Mouse (Mus musculus) heart, embryonic 13.5 days (tissue): ENCODE data around the gene Galnt9. TPM values are rescaled to one million over a fixed set of nuclear protein-coding genes. Genes with fewer than 3 reads are reported as not detected.

Experiments used
- ATAC-seq: fragments of 200-750 bp; cut with Nextera tagmentation; 2 replicates; pipeline ENCODE4 v1.8.0; 2017; ENCODE audit warnings: moderate TSS enrichment; ENCODE audit not compliant: insufficient number of reproducible peaks, low FRiP score, low TSS enrichment; ENCODE audit errors: extremely low read depth
- H3K27ac ChIP-seq: fragments of 300-500 bp; sonication (generic); replicated peaks from 2 replicates; pipeline ENCODE4 v1.5.1; 2015; ENCODE audit warnings: moderate library complexity, mild to moderate bottlenecking, inconsistent platforms
- H3K27me3 ChIP-seq: fragments of 300-500 bp; sonication (generic); replicated peaks from 2 replicates; pipeline ENCODE4 v1.6.1; 2015; ENCODE audit warnings: mild to moderate bottlenecking, inconsistent platforms
- H3K36me3 ChIP-seq: fragments of 300-500 bp; sonication (generic); 2 replicates; pipeline ENCODE4 v1.6.1; 2015; ENCODE audit warnings: mild to moderate bottlenecking, inconsistent platforms
- H3K4me1 ChIP-seq: fragments of 300-500 bp; sonication (generic); 2 replicates; pipeline ENCODE4 v1.6.1; 2015; ENCODE audit warnings: inconsistent platforms
- H3K4me2 ChIP-seq: fragments of 300-500 bp; sonication (generic); 2 replicates; pipeline ENCODE4 v1.6.1; 2015; ENCODE audit warnings: inconsistent platforms, mild to moderate bottlenecking, moderate library complexity
- H3K4me3 ChIP-seq: fragments of 300-500 bp; sonication (generic); 2 replicates; pipeline ENCODE4 v1.5.1; 2015; ENCODE audit warnings: moderate library complexity, mild to moderate bottlenecking, inconsistent platforms
- H3K9ac ChIP-seq: fragments of 300-500 bp; sonication (generic); 2 replicates; pipeline ENCODE4 v1.6.1; 2015; ENCODE audit warnings: inconsistent platforms, mild to moderate bottlenecking, moderate library complexity
- H3K9me3 ChIP-seq: fragments of 300-500 bp; sonication (generic); 2 replicates; pipeline ENCODE4 v1.6.1; 2016; ENCODE audit warnings: inconsistent platforms
- WGBS: fragments of 180-500 bp; shearing (Covaris S2); methylation state at CpG from one replicate; pipeline ENCODE4 v1.1.7; 2015; ENCODE audit warnings: mixed read lengths; 5-methylcytosine and 5-hydroxymethylcytosine counted together
- polyA plus RNA-seq: library from polyadenylated mRNA; unstranded; fragments of >200 nt; fragmentation: Nextera tagmentation; extraction: Ambion mirVana; gene quantifications from 2 replicates; pipeline ENCODE4 v1.2.1, GENCODE M21; 2015

The Galnt9 gene
- polyA plus RNA-seq = not detected in 2 replicates

DNA sequence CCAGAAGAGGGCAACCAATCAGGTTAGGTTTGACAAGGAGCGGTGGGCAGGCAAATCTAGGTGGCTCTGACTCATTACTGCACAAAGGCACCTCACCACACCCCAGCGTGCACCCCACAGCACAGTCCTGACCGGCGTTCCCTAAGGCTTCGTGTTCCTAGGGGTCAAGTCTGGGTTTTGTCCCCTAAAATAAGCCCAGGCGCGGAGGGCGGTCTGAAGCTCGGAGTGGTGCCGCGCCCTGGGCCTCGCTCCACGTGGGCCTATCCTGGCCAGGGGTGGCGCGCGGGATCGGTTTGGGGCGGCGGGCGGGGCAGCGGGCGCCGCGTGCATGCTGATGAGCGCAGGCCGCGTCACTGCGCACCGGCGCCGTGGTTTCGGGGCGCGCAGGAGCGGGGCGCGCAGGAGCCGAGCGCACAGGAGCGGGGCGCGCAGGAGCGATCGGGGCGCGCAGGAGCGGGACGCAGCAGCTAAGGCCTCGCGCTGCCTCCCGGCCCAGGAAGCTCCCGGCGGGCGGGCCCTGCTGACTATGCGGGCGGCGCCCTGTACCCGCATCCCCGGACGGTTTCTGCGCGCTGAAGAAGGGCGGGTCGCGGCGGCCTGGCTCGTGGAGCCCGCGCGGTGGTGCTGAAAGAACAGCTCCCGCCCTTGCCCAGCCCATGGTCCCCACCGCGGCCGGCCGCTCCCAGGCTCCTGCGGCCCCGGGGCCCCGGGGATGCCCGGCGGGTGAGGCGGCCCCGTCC lies at the start of gene Galnt9:
Gene Galnt9, plus strand, starts transcription at position 405 of the 740 bp plus-strand sequence.
- 1% methylated on average over 82 of the region's 82 CpGs for WGBS

DNA sequence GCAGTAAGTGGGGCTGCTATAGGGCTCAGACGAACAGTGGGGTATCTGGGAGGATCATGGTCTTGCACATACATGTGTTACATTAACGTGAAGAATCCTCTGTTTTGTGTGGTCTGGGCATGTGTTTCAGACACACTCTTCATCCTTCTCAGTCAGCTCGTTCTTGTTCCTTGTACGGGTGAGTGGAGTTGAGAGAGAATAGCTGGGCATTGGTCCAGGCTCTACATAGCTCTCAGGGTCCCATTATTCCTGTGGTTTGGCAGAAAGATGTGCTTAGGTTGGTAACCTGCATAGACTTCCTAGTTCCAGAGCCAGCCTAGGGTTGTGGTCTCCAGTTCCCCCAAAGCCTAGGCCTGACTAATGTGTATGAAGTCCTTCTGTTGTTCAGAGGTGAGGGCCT lies 49.8 kb upstream of the Galnt9 start:
- Histone ChIP-seq H3K9me3 (no peaks in the 10 kb centered on the region), H3K27ac (no peak overlapping the region), H3K4me2 (no peak overlapping the region), H3K4me3 (no peak overlapping the region), H3K27me3 (peaks cover 53% of the 10 kb centered on the region), H3K36me3 (no peaks in the 10 kb centered on the region), H3K4me1 (no peaks in the 10 kb centered on the region), H3K9ac (no peak overlapping the region)
- no peak for ATAC-seq
- 62% methylated on average over 4 of the region's 4 CpGs for WGBS

More for the DNA sequence above, at the start of gene Galnt9:
- no peak for ATAC-seq
- Histone ChIP-seq H3K4me1 (peaks cover 4% of the 10 kb centered on the region), H3K9ac (no peak within 1 kb of the TSS), H3K4me3 (peak within 1 kb of the TSS; percentile 46), H3K27me3 (peaks cover 98% of the 10 kb centered on the region), H3K4me2 (peak within 1 kb of the TSS; percentile 68), H3K9me3 (no peaks in the 10 kb centered on the region), H3K36me3 (no peaks in the 10 kb centered on the region), H3K27ac (no peak within 1 kb of the TSS)

DNA sequence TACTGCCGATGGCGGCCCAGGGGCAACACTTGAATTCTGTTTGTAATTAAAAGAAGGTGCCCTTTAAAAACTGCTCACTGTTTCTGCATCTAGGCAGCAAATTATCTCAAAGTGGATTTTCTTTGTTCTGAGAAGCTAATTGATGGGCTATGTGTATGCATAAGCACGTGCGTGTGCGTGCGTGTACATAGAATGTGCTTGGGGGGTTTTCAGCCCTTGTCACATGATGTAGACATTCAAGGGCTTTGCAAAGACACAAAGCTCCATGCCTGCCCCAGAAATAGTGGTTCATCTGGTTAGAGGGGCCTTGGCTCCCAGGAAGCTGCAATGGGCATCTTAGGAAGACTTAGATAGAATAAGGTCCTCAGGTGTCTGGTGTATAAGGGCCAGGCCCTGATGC lies 49.1 kb upstream of the Galnt9 start:
- H3K4me2 ChIP-seq = no peak overlapping the region
- no peaks in the 10 kb centered on the region for H3K9me3 ChIP-seq
- no peak overlapping the region for H3K4me3 ChIP-seq
- no peak for ATAC-seq
- H3K27me3 ChIP-seq = peaks cover 54% of the 10 kb centered on the region
- no peak overlapping the region for H3K27ac ChIP-seq
- no peaks in the 10 kb centered on the region for H3K4me1 ChIP-seq
- WGBS = 89% methylated on average over 6 of the region's 6 CpGs
- H3K9ac ChIP-seq = no peak overlapping the region
- H3K36me3 ChIP-seq = no peaks in the 10 kb centered on the region

DNA sequence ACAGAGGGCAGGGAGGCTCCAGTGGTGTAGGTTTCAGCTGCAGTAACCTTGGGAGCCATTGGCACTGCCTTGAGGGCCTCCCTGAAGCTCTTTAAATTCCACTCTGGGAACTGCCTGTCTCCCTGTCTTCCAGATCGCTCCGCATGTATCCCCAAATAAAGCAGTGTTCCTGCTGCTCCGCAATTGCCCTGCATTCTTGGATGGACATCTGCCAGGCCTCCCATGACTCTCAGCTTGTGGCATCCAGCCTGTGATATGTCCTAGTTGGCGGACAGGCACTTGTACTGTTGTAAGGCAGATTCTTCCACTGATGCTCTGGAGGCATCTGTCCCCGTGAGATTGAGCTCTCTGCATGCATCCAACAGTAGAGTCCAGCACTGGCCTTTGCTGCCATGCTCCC lies 46.6 kb upstream of the Galnt9 start:
- H3K36me3 ChIP-seq = no peaks in the 10 kb centered on the region
- no peak overlapping the region for H3K9ac ChIP-seq
- no peak overlapping the region for H3K4me2 ChIP-seq
- peaks cover 60% of the 10 kb centered on the region for H3K27me3 ChIP-seq
- H3K4me1 ChIP-seq = no peaks in the 10 kb centered on the region
- no peaks in the 10 kb centered on the region for H3K9me3 ChIP-seq
- H3K4me3 ChIP-seq = no peak overlapping the region
- no peak for ATAC-seq
- H3K27ac ChIP-seq = no peak overlapping the region
- 51% methylated on average over 5 of the region's 5 CpGs for WGBS

DNA sequence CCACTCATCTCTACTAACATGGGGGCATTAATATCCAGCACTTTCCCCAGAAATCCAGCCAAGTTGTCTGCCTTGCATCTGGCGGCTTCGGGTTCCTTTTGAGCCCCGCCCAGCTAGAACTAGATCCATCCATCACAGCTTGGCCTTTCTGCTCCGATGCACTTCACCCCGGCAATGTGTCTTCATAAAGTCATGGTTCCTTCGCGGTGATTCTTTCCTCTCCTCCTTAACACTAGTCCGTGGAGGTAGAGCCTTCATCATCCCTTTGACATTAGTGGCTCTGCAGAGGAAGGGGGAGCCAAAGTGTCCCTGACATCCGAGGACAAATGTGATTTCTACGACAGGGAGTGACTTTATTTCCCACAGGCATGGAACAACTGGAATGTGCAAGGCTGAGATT lies 46.1 kb upstream of the Galnt9 start:
- Histone ChIP-seq H3K36me3 (no peaks in the 10 kb centered on the region), H3K9me3 (no peaks in the 10 kb centered on the region), H3K4me3 (no peak overlapping the region), H3K27ac (no peak overlapping the region), H3K4me2 (no peak overlapping the region), H3K27me3 (peaks cover 60% of the 10 kb centered on the region), H3K9ac (no peak overlapping the region), H3K4me1 (no peaks in the 10 kb centered on the region)
- 70% methylated on average over 10 of the region's 10 CpGs for WGBS
- no peak for ATAC-seq

DNA sequence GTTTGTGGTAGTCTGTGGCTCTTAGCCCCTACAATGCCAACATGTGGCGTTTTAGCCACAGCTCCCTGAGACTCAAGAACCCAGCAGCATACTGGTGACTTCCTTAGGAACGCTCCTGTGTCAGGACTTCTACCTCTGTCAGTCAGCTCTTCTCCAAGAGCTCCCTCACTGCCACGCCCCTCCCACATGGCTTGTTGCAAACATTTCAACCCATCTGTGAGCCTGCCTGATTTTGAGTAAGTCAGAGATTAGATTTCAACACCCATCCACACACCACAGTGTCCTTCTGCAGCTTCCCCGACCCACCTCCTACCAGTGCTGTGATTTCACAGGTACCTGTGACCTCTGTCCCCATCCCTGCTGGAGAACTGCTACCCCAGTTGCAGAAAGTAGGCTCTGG lies 43.9 kb upstream of the Galnt9 start:
- H3K27ac ChIP-seq = no peak overlapping the region
- 26% methylated on average over 4 of the region's 4 CpGs for WGBS
- H3K4me1 ChIP-seq = no peaks in the 10 kb centered on the region
- H3K9me3 ChIP-seq = no peaks in the 10 kb centered on the region
- no peaks in the 10 kb centered on the region for H3K36me3 ChIP-seq
- H3K4me2 ChIP-seq = no peak overlapping the region
- no peak overlapping the region for H3K9ac ChIP-seq
- peaks cover 60% of the 10 kb centered on the region for H3K27me3 ChIP-seq
- H3K4me3 ChIP-seq = no peak overlapping the region
- ATAC-seq = no peak

DNA sequence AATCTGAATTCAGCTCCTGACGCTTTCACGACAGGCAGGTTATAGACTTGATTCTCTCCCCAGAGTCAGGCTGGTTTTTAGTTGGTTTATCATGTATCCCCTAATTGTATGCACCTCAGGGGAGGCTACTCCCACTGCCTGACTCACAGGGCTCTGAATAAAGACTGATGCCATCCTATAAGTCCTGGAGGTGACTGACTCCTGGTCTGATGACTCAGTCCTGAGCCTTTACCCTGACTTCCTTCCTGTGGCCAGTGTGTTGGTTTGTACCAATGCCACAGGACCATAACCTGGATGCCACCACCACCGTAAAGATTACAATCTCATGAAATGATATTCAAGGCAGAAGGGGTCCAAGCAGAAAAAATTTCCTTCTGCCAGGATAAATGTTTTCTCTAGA lies 40.8 kb upstream of the Galnt9 start:
- no peak overlapping the region for H3K27ac ChIP-seq
- H3K27me3 ChIP-seq = peaks cover 38% of the 10 kb centered on the region
- H3K4me3 ChIP-seq = no peak overlapping the region
- H3K4me2 ChIP-seq = no peak overlapping the region
- no peaks in the 10 kb centered on the region for H3K36me3 ChIP-seq
- H3K9me3 ChIP-seq = no peaks in the 10 kb centered on the region
- H3K9ac ChIP-seq = no peak overlapping the region
- no peak for ATAC-seq
- H3K4me1 ChIP-seq = peaks cover 7% of the 10 kb centered on the region; the same call in 1 of the 2 replicates
- WGBS = 90% methylated on average over 3 of the region's 3 CpGs

DNA sequence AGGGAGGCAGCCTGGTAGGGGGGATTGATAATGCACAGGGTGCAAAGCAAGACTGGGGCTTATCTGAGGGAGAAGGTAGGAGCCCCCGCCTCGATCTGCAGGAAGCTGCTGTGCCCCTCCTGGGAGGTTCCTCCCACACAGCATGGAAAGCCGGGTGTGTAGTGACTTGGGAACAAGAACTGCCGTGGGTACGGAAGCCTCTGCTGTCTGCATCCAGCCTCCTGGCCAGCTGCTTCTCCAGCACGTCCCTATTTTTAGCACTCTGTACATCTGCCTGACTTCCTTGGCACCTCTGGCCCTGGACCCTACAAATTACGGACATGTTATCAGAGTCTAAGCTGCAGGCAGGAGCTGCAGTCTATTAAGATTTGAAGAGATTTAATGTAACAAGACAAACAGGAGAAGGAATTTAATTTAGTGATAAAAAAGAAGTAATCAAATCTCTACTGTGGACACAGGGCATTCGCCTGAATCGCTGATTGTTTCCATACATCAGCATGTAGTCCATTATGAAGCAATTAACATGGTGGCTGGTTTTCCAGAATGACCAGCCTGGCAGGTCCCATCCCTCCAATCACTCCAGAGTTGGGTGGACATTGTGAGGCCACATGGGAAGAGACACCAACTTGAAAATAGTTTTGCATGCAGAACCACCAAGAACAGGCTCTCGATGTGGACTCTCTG lies 38.4 kb upstream of the Galnt9 start:
- no peaks in the 10 kb centered on the region for H3K36me3 ChIP-seq
- H3K27me3 ChIP-seq = peaks cover 16% of the 10 kb centered on the region
- H3K4me3 ChIP-seq = no peak overlapping the region
- 36% methylated on average over 10 of the region's 10 CpGs for WGBS
- no peak for ATAC-seq
- no peak overlapping the region for H3K9ac ChIP-seq
- 0 out of 2 replicates have a peak overlapping the region, but pooled peaks have one; percentile 4 for H3K4me2 ChIP-seq
- no peaks in the 10 kb centered on the region for H3K9me3 ChIP-seq
- H3K4me1 ChIP-seq = peaks cover 7% of the 10 kb centered on the region; the same call in 1 of the 2 replicates
- H3K27ac ChIP-seq = no peak overlapping the region

DNA sequence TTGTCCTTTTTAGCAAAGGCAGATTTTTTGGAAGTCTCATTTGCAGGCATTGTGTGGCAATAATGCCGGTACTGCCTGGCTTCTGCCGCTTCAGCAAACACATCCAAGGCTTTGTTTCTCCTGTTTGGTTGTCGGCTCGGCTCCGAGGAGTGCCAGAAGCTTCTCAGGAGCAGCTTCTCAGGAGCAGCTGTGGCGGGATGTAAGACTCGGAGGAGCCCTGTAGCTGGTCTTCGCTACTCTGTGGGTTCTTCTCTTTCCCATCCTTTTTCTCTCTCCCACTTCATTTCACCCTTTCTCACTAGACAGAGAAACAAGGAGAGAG lies 37.9 kb upstream of the Galnt9 start:
- no peaks in the 10 kb centered on the region for H3K9me3 ChIP-seq
- no peak overlapping the region for H3K27ac ChIP-seq
- no peak overlapping the region for H3K4me2 ChIP-seq
- peaks cover 11% of the 10 kb centered on the region for H3K27me3 ChIP-seq
- H3K4me1 ChIP-seq = peaks cover 7% of the 10 kb centered on the region; the same call in 1 of the 2 replicates
- no peak for ATAC-seq
- H3K4me3 ChIP-seq = no peak overlapping the region
- WGBS = 61% methylated on average over 8 of the region's 8 CpGs
- H3K36me3 ChIP-seq = no peaks in the 10 kb centered on the region
- H3K9ac ChIP-seq = no peak overlapping the region

DNA sequence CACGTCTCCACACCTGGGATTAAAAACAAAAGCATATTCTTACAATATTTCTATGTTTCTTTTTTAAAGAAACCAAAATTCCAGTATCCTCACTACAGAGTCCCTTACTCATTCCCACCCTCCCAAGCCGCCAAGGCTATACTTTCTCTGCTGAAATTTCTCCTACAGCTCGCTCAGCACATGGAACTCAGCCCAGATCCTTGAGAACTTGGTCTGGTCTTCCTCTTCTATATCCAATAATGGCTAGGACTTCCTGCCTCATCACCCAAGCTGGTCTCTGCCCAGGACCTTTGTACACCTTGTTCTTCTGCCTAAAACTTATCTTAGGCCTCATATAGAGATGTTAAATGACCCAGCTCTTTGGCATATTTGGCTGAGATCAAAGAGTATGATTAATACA lies 37.3 kb upstream of the Galnt9 start:
- WGBS = 68% methylated on average over 3 of the region's 3 CpGs

DNA sequence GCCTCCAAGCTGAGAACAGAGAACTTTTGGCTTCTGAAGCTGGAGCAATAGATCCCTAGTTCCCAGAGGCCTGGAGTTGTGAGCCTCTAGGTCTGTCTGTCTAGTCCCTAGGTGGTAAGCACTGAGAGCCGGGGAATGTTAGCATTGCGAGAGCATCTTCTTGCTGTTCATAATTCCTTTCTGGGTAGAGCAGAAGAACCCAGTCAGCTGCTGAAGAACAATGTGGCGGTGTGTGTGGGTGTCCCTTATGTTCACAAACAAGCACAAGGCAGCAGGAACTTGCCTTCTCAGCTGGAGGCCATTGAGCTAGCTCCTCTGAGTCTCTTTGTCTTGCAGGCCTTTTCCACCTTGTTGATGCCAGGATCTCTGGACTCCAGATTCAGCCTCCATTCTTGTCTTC lies 36.2 kb upstream of the Galnt9 start:
- Histone ChIP-seq H3K9ac (no peak overlapping the region), H3K9me3 (no peaks in the 10 kb centered on the region), H3K27ac (no peak overlapping the region), H3K36me3 (no peaks in the 10 kb centered on the region), H3K27me3 (peaks cover 13% of the 10 kb centered on the region; the same call in 1 of the 2 replicates), H3K4me3 (no peak overlapping the region), H3K4me1 (peaks cover 7% of the 10 kb centered on the region; the same call in 1 of the 2 replicates), H3K4me2 (no peak overlapping the region)
- ATAC-seq = no peak
- WGBS = 76% methylated on average over 3 of the region's 3 CpGs

More for the DNA sequence above, 37.3 kb upstream of the Galnt9 start:
- Histone ChIP-seq H3K9ac (no peak overlapping the region), H3K36me3 (no peaks in the 10 kb centered on the region), H3K27me3 (0 out of 2 replicates have a peak, but pooled peaks cover 5% of the 10 kb centered on the region), H3K4me3 (no peak overlapping the region), H3K9me3 (no peaks in the 10 kb centered on the region), H3K27ac (no peak overlapping the region), H3K4me1 (peaks cover 7% of the 10 kb centered on the region; the same call in 1 of the 2 replicates), H3K4me2 (no peak overlapping the region)
- no peak for ATAC-seq
